Mouse (Mus musculus): ENCODE data around the gene Xrra1. TPM values are rescaled to one million over a fixed set of nuclear protein-coding genes. Genes with fewer than 3 reads are reported as not detected.

Gene Xrra1
- polyA plus RNA-seq, 1 experiment from 2014 or later = not detected

DNA sequence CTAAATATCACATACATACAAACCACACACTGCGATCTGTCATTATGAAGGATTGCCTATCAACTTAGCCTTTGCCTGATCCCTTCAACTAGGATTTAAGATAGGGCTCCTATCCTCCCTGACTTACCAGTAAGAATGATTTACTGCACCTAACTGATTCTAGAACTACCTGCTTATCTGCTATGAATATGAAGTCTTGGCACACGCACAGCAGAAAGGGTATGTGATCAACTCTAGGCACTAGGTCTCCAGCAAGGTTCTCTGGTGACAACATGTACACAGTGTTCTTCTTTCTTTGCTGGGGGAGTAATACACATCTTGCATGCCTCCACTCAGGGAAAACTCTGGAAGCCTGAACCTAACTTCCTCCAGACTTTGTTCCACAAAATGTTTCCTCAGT is 102.6 kb downstream of the Xrra1 start:
- no peak for ATAC-seq
- Histone ChIP-seq H3K36me3 (no peaks in the 10 kb centered on the region), H3K4me1 (peaks cover 43% of the 10 kb centered on the region), H3K9ac (no peak overlapping the region), H3K4me3 (no peak overlapping the region), H3K27ac (no peak overlapping the region), H3K9me3 (replicated peaks) (no peaks in the 10 kb centered on the region), H3K4me2 (no peak overlapping the region), H3K27me3 (replicated peaks) (no peaks in the 10 kb centered on the region)
- WGBS (ENCODE audit: insufficient replicate concordance) = 50% methylated on average over 2 of the region's 2 CpGs

DNA sequence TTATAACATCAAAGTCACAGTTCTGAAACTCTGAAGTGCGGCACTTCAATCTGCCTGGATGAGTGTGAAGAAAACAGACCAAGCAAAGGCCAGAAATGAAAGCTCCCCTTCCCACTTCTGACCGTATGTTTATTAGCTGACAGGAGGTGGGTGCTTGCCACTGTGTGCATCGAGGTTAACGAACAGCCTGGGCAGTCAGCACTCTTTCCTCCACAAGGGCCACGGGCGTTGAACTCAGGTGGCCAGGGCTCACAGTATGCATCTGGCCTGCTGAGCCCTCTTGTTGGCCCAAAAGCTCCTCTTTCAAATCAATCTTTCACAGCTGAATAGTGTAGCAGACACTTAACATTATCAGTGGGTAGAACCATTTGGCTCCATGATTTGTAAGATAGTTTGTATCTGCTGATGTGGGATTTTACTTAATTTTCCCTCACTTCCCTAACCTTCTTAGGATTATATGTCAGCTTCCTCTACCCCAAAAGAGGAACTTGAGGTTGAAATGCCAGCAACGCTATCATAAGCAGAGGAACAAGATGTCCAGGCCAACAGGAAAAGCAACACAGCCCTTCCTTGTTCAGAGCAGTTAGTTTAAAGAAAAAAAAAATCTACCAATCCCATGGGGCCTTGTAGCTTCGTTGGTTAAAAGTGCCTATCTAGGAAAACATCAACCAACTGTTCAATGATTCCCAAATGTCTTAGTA is 103.8 kb downstream of the Xrra1 start:
- Histone ChIP-seq H3K4me1 (peaks cover 43% of the 10 kb centered on the region), H3K9ac (no peak overlapping the region)

DNA sequence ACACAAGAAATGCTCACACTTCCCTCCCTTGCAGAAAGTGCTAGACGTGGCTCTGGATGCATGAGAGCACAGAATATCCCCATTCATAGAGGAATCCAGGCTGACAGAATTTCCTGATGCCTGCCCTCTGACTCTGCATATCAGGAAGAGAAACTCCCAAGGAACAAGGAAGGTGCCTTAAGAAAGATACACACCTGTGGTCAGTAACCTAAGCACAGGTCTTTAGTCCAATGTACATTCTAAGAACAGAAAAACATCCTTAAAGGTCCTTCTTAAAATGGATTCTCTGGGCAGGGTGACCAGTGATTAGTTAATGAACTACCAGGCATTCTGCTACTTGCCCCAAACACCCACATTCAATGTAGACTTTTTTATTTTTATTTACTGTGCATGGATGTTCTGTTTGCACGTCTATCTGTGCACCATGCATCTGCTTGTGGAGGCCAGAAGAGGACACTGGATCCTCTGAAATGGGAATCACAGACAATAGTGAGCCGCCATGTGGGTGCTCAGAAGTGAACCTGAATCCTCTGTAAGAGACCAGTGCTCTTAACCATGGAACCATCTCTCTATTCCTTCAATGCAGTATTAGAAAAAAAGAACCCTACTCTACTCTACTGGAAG is 104.4 kb downstream of the Xrra1 start:
- no peak overlapping the region for H3K9ac ChIP-seq
- ATAC-seq = no peak
- no peaks in the 10 kb centered on the region for H3K36me3 ChIP-seq
- no peak overlapping the region for H3K27ac ChIP-seq
- H3K27me3 ChIP-seq (replicated peaks) = no peaks in the 10 kb centered on the region
- 58% methylated on average over 3 of the region's 3 CpGs for WGBS (ENCODE audit: insufficient replicate concordance)
- no peak overlapping the region for H3K4me3 ChIP-seq
- H3K4me1 ChIP-seq = peaks cover 43% of the 10 kb centered on the region
- H3K9me3 ChIP-seq (replicated peaks) = no peaks in the 10 kb centered on the region
- no peak overlapping the region for H3K4me2 ChIP-seq

More for the DNA sequence above, 103.8 kb downstream of the Xrra1 start:
- H3K27me3 ChIP-seq (replicated peaks) = no peaks in the 10 kb centered on the region
- WGBS (ENCODE audit: insufficient replicate concordance) = 23% methylated on average over 8 of the region's 8 CpGs
- no peak overlapping the region for H3K4me2 ChIP-seq
- H3K9me3 ChIP-seq (replicated peaks) = no peaks in the 10 kb centered on the region
- H3K27ac ChIP-seq = 0 out of 2 replicates have a peak overlapping the region, but pooled peaks have one; percentile 23
- H3K4me3 ChIP-seq = no peak overlapping the region
- ATAC-seq = no peak
- H3K36me3 ChIP-seq = no peaks in the 10 kb centered on the region

DNA sequence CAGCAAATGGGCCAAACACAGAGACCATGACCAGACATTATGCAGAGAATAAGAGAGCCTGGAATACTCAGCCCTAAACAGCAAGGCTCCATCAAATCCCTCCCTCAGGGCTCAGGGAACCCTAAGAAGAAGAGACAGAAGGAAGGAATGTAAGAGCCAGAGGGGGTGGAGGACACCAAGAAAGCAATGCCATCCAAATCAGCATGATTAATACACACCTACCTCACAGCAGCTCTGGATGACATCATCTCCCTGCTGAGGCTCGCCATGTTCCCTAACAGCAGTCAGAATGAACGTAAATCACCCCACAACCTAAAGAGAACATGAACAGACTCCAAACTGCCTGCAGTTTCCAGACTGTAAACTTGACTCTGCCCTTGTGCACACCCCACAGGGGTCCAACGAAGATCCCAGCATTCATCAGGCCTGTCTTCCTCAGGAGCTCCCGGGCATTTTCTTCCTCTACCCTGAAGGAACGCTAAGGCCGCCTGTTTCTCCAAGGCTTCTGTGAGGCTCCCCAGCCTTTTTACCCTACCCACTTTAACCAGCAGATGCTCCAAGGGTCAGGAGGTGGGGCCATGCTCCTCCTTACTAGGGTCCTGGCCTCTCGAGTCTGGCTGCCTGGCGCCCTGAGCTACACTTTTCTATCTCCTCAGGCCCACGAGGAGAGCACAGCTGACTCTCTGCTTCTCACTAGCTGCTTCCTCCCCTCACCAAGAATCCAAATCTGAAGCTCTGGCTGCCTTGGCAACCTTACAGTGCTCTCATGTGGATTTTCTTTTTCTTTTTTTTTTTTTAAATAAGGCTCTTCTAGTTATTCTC is 106.3 kb downstream of the Xrra1 start:
- H3K4me3 ChIP-seq = no peak overlapping the region
- H3K9ac ChIP-seq = no peak overlapping the region
- ATAC-seq = no peak
- H3K27ac ChIP-seq = peak overlapping the region; percentile 32; the same call in 1 of the 2 replicates
- H3K9me3 ChIP-seq (replicated peaks) = no peaks in the 10 kb centered on the region
- no peaks in the 10 kb centered on the region for H3K27me3 ChIP-seq (replicated peaks)
- no peak overlapping the region for H3K4me2 ChIP-seq
- no peaks in the 10 kb centered on the region for H3K36me3 ChIP-seq
- peaks cover 43% of the 10 kb centered on the region for H3K4me1 ChIP-seq
- WGBS (ENCODE audit: insufficient replicate concordance) = 51% methylated on average over 9 of the region's 9 CpGs

DNA sequence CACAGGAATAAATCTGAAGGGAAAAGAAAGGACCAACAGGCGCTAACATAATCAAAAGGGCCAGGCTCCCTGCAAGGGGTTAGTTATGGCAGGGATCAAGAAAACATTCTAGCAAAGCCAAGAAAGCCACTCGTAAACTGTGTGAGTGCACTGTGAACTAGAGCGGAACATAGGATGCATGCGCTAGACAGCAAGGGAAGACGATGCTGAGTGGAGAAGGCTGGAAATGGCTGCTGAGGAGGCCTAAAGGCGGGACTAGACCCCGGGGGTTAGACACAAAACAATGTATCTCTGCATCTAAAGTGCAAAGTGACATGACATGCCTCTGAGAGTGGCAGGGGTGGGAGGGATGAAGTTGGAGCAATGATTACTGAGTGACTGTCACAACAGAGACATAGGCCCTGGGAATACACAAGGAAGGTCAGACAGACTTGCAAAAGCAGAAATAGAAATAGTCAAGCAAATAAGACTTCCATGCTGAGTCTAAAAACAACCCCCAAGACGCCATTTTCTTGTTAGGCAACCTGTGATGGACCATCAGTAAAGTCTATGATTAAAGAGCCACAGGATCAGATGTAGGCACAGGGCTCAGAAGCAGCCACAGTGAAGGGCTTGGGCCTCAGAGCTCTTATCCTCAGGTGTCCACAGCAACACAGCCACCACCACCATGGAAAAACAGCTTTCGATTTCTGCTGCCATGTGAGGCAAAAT is 107.2 kb downstream of the Xrra1 start:
- Histone ChIP-seq H3K36me3 (no peaks in the 10 kb centered on the region), H3K27ac (no peak overlapping the region), H3K9me3 (replicated peaks) (no peaks in the 10 kb centered on the region), H3K27me3 (replicated peaks) (no peaks in the 10 kb centered on the region), H3K9ac (no peak overlapping the region), H3K4me2 (no peak overlapping the region), H3K4me3 (no peak overlapping the region), H3K4me1 (peaks cover 41% of the 10 kb centered on the region)
- ATAC-seq = no peak
- 64% methylated on average over 9 of the region's 9 CpGs for WGBS (ENCODE audit: insufficient replicate concordance)

Other genes with a start within 250 kb of the Xrra1 start
- gene Tpbgl, start 232.0 kb upstream of the Xrra1 start, polyA plus RNA-seq (2016; fragmentation: Nextera tagmentation; extraction: Ambion mirVana) = 0.31 and 0.42 TPM in 2 replicates
- 0.29 and 0.45 TPM in 2 replicates for gene Slco2b1, start 147.8 kb upstream of the Xrra1 start, polyA plus RNA-seq (2016; fragmentation: Nextera tagmentation; extraction: Ambion mirVana)
- gene Olfr520, start 128.8 kb upstream of the Xrra1 start, polyA plus RNA-seq (2016; fragmentation: Nextera tagmentation; extraction: Ambion mirVana) = not detected in 2 replicates
- not detected in 2 replicates for gene Olfr521, start 95.6 kb upstream of the Xrra1 start, polyA plus RNA-seq (2016; fragmentation: Nextera tagmentation; extraction: Ambion mirVana)
- gene Neu3, start 30.7 kb upstream of the Xrra1 start, polyA plus RNA-seq (2016; fragmentation: Nextera tagmentation; extraction: Ambion mirVana) = 6.2 and 6.4 TPM in 2 replicates
- gene Spcs2, start 4.3 kb downstream of the Xrra1 start, polyA plus RNA-seq (2016; fragmentation: Nextera tagmentation; extraction: Ambion mirVana) = 216 and 224 TPM in 2 replicates
- 2.1 and 2.3 TPM in 2 replicates for gene Rnf169, start 121.3 kb downstream of the Xrra1 start, polyA plus RNA-seq (2016; fragmentation: Nextera tagmentation; extraction: Ambion mirVana)
- gene Chrdl2, start 147.1 kb downstream of the Xrra1 start, polyA plus RNA-seq (2016; fragmentation: Nextera tagmentation; extraction: Ambion mirVana) = 0.11 and 0.30 TPM in 2 replicates